Mouse (Mus musculus) erythroblast, adult 5-6 weeks (primary cell): ENCODE measurements around the gene Tmem101. TPM values are rescaled to one million over a fixed set of nuclear protein-coding genes. Genes with fewer than 3 reads are reported as not detected.
"Not testable (repeated sequence)": the region's sequence is repeated elsewhere in the genome, so short reads cannot be mapped to it uniquely, and the experiment has no call there.

ENCODE experiments used
- ATAC-seq: replicated peaks from 2 replicates; pipeline ENCODE4 v1.8.0; 2016; ENCODE audit warnings: moderate number of reproducible peaks, mild to moderate bottlenecking, moderate TSS enrichment, inconsistent platforms; ENCODE audit not compliant: poor library complexity, low FRiP score, severe bottlenecking
- total RNA-seq, 2 experiments: library from RNA; stranded (forward) in 1 of 2; stranded (reverse) in 1 of 2; fragments of 150-400 nt in 1 of 2; fragments of 200-764, 138-1000 nt in 1 of 2; gene quantifications; 2 replicates each; pipeline versions ENCODE4 v1.2.3 to v1.2.4; 2015 to 2017; ENCODE audit warnings: low replicate concordance in 2 of 2

Gene Tmem101
- total RNA-seq, 2 experiments from 2014 or later = 0.96 to 4.0 TPM

GRCm38 (mm10) chr11:102159781-102160180 is 3.6 kb upstream of the Tmem101 start:
- no peak for ATAC-seq

GRCm38 (mm10) chr11:102158024-102158423 is 1.8 kb upstream of the Tmem101 start:
- not testable (repeated sequence) for ATAC-seq

GRCm38 (mm10) chr11:102156786-102157089 is 534 bp upstream of the Tmem101 start:
- ATAC-seq = no peak

- ATAC-seq = no peak
Measured at GRCm38 (mm10) chr11:102147213-102147989, 8.8 kb downstream of the Tmem101 start.

- ATAC-seq = peak; percentile 37; the same call in 1 of the 2 replicates
Measured at GRCm38 (mm10) chr11:102146531-102146930, 9.7 kb downstream of the Tmem101 start.

- peak; percentile 62 for ATAC-seq
Measured at GRCm38 (mm10) chr11:102146005-102146404, 10.2 kb downstream of the Tmem101 start.

- peak; percentile 18; the same call in 1 of the 2 replicates for ATAC-seq
Measured at GRCm38 (mm10) chr11:102145471-102146001, 10.7 kb downstream of the Tmem101 start, which contains the start of gene Nags. Gene Nags (plus strand): TSS chr11:102145513.

GRCm38 (mm10) chr11:102144957-102145470 is 11.2 kb downstream of the Tmem101 start:
- ATAC-seq = no peak

GRCm38 (mm10) chr11:102142355-102142754 is 13.8 kb downstream of the Tmem101 start:
- ATAC-seq = no peak

- 0 out of 2 replicates have a peak, but pooled peaks have one; percentile 63 for ATAC-seq
Measured at GRCm38 (mm10) chr11:102140508-102140907, 15.7 kb downstream of the Tmem101 start.

- peak; percentile 92 for ATAC-seq
Measured at GRCm38 (mm10) chr11:102138447-102138740, 17.8 kb downstream of the Tmem101 start.

- ATAC-seq = peak; percentile 17; the same call in 1 of the 2 replicates
Measured at GRCm38 (mm10) chr11:102137625-102138446, 18.4 kb downstream of the Tmem101 start.

GRCm38 (mm10) chr11:102134516-102134915 is 21.7 kb downstream of the Tmem101 start:
- ATAC-seq = no peak

- ATAC-seq = no peak
Measured at GRCm38 (mm10) chr11:102117386-102117785, 38.8 kb downstream of the Tmem101 start.

- no peak for ATAC-seq
Measured at GRCm38 (mm10) chr11:102116241-102116640, 40.0 kb downstream of the Tmem101 start.

- no peak for ATAC-seq
Measured at GRCm38 (mm10) chr11:102111576-102111975, 44.6 kb downstream of the Tmem101 start.

- no peak for ATAC-seq
Measured at GRCm38 (mm10) chr11:102107732-102108131, 48.5 kb downstream of the Tmem101 start, which contains the start of gene Pyy. Gene Pyy (minus strand): TSS chr11:102107832.

- no peak for ATAC-seq
Measured at GRCm38 (mm10) chr11:102106911-102107310, 49.3 kb downstream of the Tmem101 start.
